Mouse (Mus musculus): ENCODE data around the gene 1110008L16Rik.
"Not testable (repeated sequence)": the region's sequence is repeated elsewhere in the genome, so short reads cannot be mapped to it uniquely, and the experiment has no call there.

Gene 1110008L16Rik

DNA sequence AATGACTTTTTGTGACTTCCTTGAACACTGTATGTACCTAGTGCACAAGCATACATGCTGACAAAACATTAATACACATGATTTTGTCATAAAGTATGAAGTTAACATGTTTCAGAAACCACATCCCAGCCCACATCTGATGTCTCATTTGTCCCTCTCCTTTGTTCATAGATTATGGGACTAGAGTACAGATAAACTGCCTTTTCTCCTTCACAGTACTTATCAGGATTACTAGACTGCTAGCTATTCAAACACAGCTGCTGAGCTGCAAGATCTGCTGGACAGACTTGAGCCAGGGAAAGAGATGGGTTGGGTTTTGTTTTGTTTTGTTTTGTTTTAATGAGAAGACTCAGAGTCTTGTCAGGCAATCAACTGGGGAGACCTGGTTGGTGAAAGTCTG lies 92.7 kb downstream of the 1110008L16Rik start:
- no peak for DNase-seq (ENCODE audit: low read depth, low spot score)

GRCm38 (mm10) chr12:55392733-55393577 lies 93.6 kb downstream of the 1110008L16Rik start:
- DNase-seq (ENCODE audit: low read depth, low spot score): no peak

DNA sequence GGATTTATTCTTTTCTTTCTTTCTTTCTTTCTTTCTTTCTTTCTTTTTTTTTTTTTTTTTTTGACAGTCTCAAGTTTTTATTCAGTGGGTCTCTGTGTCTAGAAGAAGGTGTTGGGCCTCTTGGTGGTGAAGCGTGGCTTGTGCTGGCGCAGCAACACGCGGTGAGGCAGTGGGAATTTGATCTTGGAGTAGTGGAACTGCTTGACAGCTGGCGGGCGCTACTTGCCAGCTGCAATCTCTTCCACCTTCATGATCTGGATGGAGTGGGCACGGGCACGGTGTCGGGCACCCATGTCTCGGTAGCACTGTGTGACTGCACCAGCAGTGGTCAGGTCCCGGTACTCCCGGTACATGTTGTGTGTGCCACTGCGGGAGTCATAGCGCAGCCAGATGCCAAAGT lies 96.2 kb downstream of the 1110008L16Rik start:
- not testable (repeated sequence) for DNase-seq (ENCODE audit: low read depth, low spot score)

GRCm38 (mm10) chr12:55396536-55396935 lies 97.2 kb downstream of the 1110008L16Rik start:
- DNase-seq (ENCODE audit: low read depth, low spot score): no peak

GRCm38 (mm10) chr12:55397544-55398239 lies 98.3 kb downstream of the 1110008L16Rik start:
- no peak for DNase-seq (ENCODE audit: low read depth, low spot score)

DNA sequence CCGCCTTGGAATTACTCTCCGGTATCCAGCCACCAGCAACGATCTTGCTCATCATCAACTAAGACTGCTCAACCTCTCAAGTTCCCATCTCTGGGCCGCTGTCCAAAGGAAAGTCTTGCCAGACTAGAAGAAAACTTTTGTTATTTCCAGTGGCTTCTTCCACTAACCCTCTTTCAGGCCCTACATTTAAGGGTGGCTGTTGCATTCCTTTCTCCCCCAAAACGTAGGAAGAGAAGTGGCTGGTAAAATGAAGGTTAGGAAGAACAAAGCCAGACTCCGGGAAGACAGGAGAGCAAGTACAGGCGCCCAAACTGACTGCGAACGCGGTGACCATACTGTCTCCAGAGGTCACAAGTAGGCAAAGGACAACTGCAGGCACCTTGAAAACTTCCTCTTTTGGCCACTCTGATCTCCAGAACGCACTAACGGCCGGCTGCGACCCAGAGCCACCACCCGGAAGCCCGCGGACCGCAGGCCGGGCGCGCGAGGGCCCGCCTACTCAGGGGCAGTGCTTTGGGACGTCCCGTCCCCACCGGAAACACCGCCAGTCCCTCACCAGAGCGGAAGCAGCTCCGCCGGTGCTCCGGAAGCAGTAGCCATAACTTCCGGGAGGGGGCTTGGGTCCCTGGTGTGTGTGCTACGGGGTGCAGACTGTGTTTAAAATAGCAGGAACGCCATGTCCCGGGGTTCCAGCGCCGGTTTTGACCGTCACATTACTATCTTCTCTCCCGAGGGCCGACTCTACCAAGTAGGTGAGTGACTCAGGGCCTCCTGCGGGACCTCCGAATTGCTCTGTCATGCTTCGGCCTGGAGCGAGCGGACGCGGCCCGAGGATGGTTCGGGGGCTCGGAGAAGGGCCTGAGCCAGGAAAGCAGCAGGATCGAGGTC lies 99.1 kb downstream of the 1110008L16Rik start:
- peak; percentile 80 for DNase-seq (ENCODE audit: low read depth, low spot score)

DNA sequence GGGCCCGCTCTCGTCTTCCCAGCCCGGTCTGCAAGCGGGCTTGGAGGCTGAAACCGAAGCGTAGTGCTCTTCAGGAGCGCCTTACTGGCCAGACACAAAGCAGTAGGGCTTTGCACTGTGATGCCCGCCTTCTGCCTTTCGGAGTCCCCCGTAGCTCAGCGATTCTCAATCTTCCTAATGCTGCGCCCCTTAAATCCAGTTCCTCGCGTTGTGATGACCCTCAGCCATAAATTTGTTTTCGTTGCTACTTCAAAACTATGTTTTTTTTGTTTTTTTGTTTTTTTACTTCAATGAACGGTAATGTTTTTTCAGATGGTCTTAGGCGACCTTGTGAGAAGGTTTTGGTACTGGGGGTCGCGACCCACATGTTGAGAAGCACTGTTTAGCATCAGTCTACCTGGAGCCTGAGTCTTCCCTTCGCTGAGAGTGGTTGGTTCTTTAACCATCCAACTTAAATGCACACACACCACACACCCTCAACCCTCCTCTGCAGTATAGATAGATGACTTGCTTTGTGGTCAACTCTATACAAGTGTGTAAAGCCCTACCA lies 99.8 kb downstream of the 1110008L16Rik start:
- no peak for DNase-seq (ENCODE audit: low read depth, low spot score)

DNA sequence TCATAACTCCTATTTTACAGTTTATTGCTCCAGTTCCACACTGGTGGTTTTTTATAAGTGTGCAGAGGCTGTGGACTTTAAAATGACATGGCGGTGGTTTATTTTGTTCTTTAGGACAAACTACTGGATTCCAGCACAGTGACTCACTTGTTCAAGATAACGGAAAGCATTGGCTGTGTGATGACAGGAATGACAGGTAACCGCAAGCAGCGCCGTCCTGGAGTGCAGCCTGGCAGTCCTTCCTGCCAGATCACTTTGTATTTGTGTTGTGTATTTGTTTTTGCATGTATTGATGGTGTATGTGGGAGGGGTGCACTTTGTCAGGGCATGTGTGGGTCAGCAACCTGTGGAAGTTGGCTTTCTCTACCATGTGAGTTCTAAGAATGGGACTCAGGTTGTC lies 108.5 kb downstream of the 1110008L16Rik start:
- DNase-seq (ENCODE audit: low read depth, low spot score): no peak

DNA sequence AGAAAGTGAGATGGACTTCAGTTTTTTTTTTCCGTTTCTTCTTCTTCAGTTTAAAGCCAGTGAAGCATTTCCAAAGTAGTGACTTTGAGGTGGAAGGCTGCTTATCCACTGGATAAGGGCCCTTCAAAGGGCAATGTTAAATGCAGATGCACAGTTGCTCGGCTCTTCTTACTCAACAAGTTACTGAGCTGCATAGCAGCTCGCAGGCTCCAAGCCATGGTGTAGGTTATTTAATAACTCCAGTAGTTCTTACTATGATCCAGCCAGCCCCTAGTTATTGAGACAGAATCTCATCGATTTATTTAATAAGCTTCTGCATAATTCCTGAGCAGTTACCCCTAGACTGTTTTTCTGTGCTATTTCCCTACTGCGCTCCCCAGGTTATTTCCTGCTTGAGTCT lies 115.9 kb downstream of the 1110008L16Rik start:
- no peak for DNase-seq (ENCODE audit: low read depth, low spot score)

GRCm38 (mm10) chr12:55415762-55416161 lies 116.4 kb downstream of the 1110008L16Rik start:
- no peak for DNase-seq (ENCODE audit: low read depth, low spot score)

DNA sequence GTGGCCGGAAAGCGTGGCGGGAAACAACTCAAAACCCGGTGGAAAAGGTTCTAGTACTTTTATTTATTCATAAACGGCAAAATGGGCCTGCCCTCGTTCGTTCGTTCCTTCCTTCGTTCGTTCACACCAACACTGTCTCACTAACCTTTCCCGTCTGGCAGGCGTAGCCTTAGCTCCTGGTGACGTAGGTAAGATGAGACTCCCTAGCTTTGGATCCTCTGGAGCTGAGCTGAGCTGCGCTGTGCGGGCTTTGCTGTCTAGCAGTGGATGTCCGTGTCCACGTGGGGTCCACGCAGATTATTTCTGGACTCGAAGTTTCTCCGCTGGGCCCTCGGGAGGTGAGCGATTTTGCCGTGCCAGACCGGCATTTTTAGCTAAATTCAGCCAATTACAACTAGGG lies 120.8 kb downstream of the 1110008L16Rik start:
- DNase-seq (ENCODE audit: low read depth, low spot score): no peak

- DNase-seq (ENCODE audit: low read depth, low spot score): no peak
Measured at GRCm38 (mm10) chr12:55422057-55422456, 122.7 kb downstream of the 1110008L16Rik start.

- no peak for DNase-seq (ENCODE audit: low read depth, low spot score)
Measured at GRCm38 (mm10) chr12:55426300-55426699, 126.9 kb downstream of the 1110008L16Rik start.

GRCm38 (mm10) chr12:55429201-55429600 lies 129.8 kb downstream of the 1110008L16Rik start:
- no peak for DNase-seq (ENCODE audit: low read depth, low spot score)

- DNase-seq (ENCODE audit: low read depth, low spot score): no peak
Measured at GRCm38 (mm10) chr12:55429956-55430355, 130.6 kb downstream of the 1110008L16Rik start.

Data from c-Kit-negative CD71-positive TER-119-positive erythroid progenitor cells, embryonic 14.5 days (primary cell).